Mouse (Mus musculus) cortical plate, adult 2 months (tissue): ENCODE results near the gene Shc3. TPM values are rescaled to one million over a fixed set of nuclear protein-coding genes. Genes with fewer than 3 reads are reported as not detected.
A peak's percentile ranks its signal among the peaks of the same experiment; 100 is the strongest.

Source experiments
- H3K27ac ChIP-seq: fragments of 200-500 bp; 2 replicates; pipeline ENCODE4 v1.5.1; 2012; ENCODE audit warnings: low read length, control low read depth, inconsistent platforms; ENCODE audit not compliant: insufficient read depth
- H3K4me1 ChIP-seq: fragments of 200-500 bp; 2 replicates; pipeline ENCODE4 v1.6.1; 2011; ENCODE audit warnings: low read length; ENCODE audit not compliant: control insufficient read depth, insufficient read depth
- H3K4me3 ChIP-seq: fragments of 200-500 bp; 2 replicates; pipeline ENCODE4 v1.5.1; 2011; ENCODE audit warnings: mild to moderate bottlenecking, low read length, control low read depth; ENCODE audit not compliant: insufficient read depth
- CTCF ChIP-seq: fragments of 200-500 bp; IDR thresholded peaks from 2 replicates; pipeline ENCODE4 v1.5.1; 2011; ENCODE audit warnings: mild to moderate bottlenecking, control low read depth, low read length; ENCODE audit not compliant: insufficient read depth; ENCODE audit errors: extremely low read depth
- POLR2A ChIP-seq: fragments of 200-500 bp; IDR thresholded peaks from 2 replicates; pipeline ENCODE4 v1.6.1; 2011; ENCODE audit warnings: mild to moderate bottlenecking, low read length, control low read depth; ENCODE audit not compliant: insufficient read depth; ENCODE audit errors: extremely low read depth
- polyA plus RNA-seq: library from polyadenylated mRNA; depleted of rRNA; stranded (reverse); fragments of >200 nt; gene quantifications from 2 replicates; pipeline ENCODE4 v1.2.3, GENCODE M21; 2012

Gene Shc3
- polyA plus RNA-seq, 1 experiment, result 82.8 TPM

DNA sequence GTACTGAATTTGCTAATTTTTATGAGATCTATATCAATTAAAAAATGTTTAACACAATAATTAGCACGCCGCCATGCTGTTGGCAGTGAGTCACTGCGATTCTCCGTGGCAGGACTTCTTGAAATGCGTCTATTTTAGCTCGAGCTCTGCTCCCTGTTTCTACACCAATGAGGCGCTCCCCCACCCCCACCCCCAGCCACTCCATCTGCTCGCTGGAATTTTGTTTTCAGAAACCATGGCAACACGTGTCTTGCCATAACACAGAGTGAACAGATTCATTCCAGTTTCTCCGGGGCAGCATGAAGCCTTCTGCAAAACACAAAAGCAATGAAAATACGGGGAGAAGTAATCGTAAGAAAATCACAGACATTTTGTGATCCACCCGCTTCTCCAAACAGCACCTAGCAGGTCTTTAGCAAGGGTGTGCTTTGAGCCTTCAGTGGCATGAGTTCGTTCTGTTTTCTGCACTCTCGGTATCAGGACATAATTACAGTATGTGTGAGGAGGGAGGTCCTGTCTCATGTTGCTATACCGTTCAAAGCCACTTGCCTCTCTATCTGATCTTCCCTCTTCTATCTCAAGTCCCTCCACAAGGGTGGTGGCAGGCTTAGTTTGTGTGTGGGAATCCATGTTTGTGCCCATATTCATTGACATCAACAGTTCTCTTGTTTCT, 34.1 kb upstream of the Shc3 start:
- TF ChIP-seq POLR2A (0 out of 2 replicates have a peak, but pooled peaks have one; percentile 52), CTCF (no peak)
- Histone ChIP-seq H3K4me1 (peaks cover 9% of the 10 kb centered on the region), H3K27ac (peak overlapping the region; percentile 79), H3K4me3 (peak overlapping the region; percentile 18; the same call in 1 of the 2 replicates)

GRCm38 (mm10) chr13:51602764-51603163, 33.5 kb upstream of the Shc3 start:
- Histone ChIP-seq H3K4me1 (peaks cover 9% of the 10 kb centered on the region), H3K4me3 (no peak overlapping the region), H3K27ac (peak overlapping the region; percentile 26; the same call in 1 of the 2 replicates)
- TF ChIP-seq CTCF, result no peak
- no peak for TF ChIP-seq POLR2A

DNA sequence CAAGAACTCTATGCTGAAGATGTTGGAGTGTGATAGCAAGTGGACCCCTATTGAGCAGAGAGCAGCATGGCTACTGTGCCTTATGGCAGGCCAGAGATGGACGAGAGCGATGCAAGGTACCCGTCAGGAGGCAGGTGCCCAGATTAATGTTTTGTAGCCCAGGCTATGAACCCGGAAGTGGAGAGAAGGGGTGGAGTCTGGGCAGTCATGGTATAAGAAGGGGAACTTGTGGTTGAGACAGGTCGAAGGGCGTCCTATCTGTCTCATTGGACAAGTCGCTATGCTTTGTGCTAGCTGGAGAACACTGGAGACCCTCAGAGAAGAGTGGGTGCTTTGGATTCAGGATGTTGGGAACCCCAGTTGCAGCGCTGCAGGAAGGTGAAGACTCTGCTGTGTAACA, 30.9 kb upstream of the Shc3 start:
- TF ChIP-seq CTCF (no peak), POLR2A (no peak)

GRCm38 (mm10) chr13:51598063-51598462, 28.8 kb upstream of the Shc3 start:
- Histone ChIP-seq H3K27ac (no peak overlapping the region), H3K4me3 (no peak overlapping the region), H3K4me1 (peaks cover 6% of the 10 kb centered on the region)
- TF ChIP-seq CTCF, result no peak
- TF ChIP-seq POLR2A, result no peak

More for the DNA sequence above, 30.9 kb upstream of the Shc3 start:
- H3K27ac ChIP-seq, result no peak overlapping the region
- H3K4me1 ChIP-seq, result peaks cover 13% of the 10 kb centered on the region
- H3K4me3 ChIP-seq, result no peak overlapping the region

DNA sequence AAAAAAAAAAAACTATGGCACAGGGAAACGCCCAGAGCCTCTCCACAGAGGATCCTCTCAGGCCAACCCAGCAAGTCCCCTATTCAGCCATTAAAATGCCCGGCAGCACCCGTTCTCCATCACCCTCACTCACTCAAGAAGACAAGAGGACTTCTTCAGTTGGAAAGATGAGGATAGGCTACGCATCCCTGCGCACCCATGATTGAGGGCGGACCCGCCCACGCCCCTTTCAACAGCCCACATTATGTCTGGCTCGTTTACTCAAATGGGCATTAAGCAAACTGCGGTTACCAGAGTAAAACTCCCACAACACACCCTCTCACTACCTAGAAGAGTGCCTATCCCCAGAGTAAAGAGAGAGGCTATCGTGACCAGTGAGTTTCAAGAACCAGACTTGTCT, 26.2 kb upstream of the Shc3 start:
- Histone ChIP-seq H3K27ac (no peak overlapping the region), H3K4me1 (peaks cover 4% of the 10 kb centered on the region; the same call in 1 of the 2 replicates), H3K4me3 (peak overlapping the region; percentile 40; the same call in 1 of the 2 replicates)
- no peak for TF ChIP-seq CTCF
- TF ChIP-seq POLR2A, result no peak

DNA sequence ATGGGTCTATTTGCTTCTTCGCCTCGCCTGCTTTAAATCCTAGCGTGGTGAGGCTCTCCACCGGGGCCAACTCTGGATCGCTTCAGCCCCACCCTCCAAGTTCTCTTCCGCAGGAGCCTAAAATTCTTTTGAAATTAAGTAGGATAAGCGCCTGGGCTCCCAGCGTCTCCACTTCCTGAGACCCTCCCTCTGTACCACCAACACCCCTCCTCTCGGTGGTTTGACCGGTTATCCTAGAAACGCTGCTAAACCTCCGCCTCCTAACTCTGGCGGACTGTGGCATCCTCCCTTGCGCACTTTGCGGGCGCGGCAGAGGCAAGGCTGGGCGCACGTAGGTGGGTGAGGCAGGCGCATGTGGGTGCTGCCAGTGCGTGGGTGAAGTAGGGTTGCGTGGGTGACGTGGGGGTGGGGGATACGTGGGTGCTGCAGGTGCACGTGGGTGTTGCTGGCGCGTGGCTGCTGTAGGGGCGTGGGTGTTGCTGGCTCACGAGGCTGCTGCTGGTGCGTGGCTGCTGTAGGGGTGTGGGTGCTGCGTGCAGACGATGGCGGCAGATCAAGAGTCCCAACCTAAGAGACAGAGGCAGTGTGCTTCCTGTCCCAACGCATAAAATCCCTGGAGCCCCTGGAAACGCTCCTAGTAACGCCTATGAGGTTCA, 25.6 kb upstream of the Shc3 start:
- no peak for TF ChIP-seq CTCF
- TF ChIP-seq POLR2A, result no peak
- peaks cover 4% of the 10 kb centered on the region; the same call in 1 of the 2 replicates for H3K4me1 ChIP-seq
- H3K27ac ChIP-seq, result peak overlapping the region; percentile 30; the same call in 1 of the 2 replicates
- peak overlapping the region; percentile 40 for H3K4me3 ChIP-seq

- no peak for TF ChIP-seq POLR2A
- TF ChIP-seq CTCF, result no peak
- Histone ChIP-seq H3K4me3 (no peak overlapping the region), H3K27ac (no peak overlapping the region), H3K4me1 (no peaks in the 10 kb centered on the region; the same call in 1 of the 2 replicates)
Observed at GRCm38 (mm10) chr13:51588005-51588404, 18.8 kb upstream of the Shc3 start.

DNA sequence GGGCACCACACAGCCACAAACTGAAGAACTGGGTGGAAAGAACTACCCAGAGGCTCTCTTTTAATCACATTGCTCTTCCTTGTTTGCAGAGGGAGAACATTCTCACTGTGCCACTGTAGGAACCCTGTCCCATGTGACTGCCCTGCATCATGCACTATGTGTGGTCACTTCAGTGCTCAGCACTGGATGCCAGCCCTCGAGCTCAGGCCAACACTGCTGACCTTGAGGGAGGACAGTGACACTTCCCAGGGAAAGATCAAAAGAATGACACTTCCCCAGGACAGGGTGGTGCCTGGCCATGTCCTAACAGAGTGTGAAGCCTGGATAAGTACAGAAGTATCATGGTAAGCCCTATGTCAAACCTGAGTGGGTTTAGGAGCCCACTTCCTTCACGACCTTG, 13.0 kb upstream of the Shc3 start:
- H3K4me1 ChIP-seq, result peaks cover 2% of the 10 kb centered on the region
- H3K27ac ChIP-seq, result no peak overlapping the region
- no peak overlapping the region for H3K4me3 ChIP-seq
- TF ChIP-seq CTCF (no peak), POLR2A (no peak)

GRCm38 (mm10) chr13:51580263-51581044, 11.2 kb upstream of the Shc3 start:
- TF ChIP-seq CTCF (no peak), POLR2A (peak; percentile 47; the same call in 1 of the 2 replicates)
- Histone ChIP-seq H3K27ac (no peak overlapping the region), H3K4me1 (peaks cover 2% of the 10 kb centered on the region), H3K4me3 (no peak overlapping the region)
